Mouse (Mus musculus) liver, embryonic 12.5 days (tissue): Measurements from ENCODE around the gene Tjp3. TPM values are rescaled to one million over a fixed set of nuclear protein-coding genes. Genes with fewer than 3 reads are reported as not detected.

Source experiments
- ATAC-seq: fragments of 200-750 bp; cut with Nextera tagmentation; 2 replicates; pipeline ENCODE4 v1.8.0; 2017; ENCODE audit warnings: moderate number of reproducible peaks, mild to moderate bottlenecking, moderate library complexity
- H3K27ac ChIP-seq: fragments of 300-500 bp; sonication (generic); 2 replicates; pipeline ENCODE4 v1.5.1; 2016; ENCODE audit warnings: mild to moderate bottlenecking
- H3K27me3 ChIP-seq: fragments of 300-500 bp; sonication (generic); replicated peaks from 2 replicates; pipeline ENCODE4 v1.6.1; 2016; ENCODE audit warnings: mild to moderate bottlenecking, moderate library complexity
- H3K36me3 ChIP-seq: fragments of 300-500 bp; sonication (generic); 2 replicates; pipeline ENCODE4 v1.6.1; 2016; ENCODE audit warnings: mild to moderate bottlenecking, moderate library complexity
- H3K4me1 ChIP-seq: fragments of 300-500 bp; sonication (generic); 2 replicates; pipeline ENCODE4 v1.6.1; 2016
- H3K4me2 ChIP-seq: fragments of 300-500 bp; sonication (generic); 2 replicates; pipeline ENCODE4 v1.6.1; 2016; ENCODE audit warnings: mild to moderate bottlenecking, moderate library complexity
- H3K4me3 ChIP-seq: fragments of 300-500 bp; sonication (generic); 2 replicates; pipeline ENCODE4 v1.5.1; 2016; ENCODE audit warnings: mild to moderate bottlenecking, moderate library complexity
- H3K9ac ChIP-seq: fragments of 300-500 bp; sonication (generic); 2 replicates; pipeline ENCODE4 v1.6.1; 2016; ENCODE audit warnings: mild to moderate bottlenecking, moderate library complexity
- H3K9me3 ChIP-seq: fragments of 300-500 bp; sonication (generic); replicated peaks from 2 replicates; pipeline ENCODE4 v1.6.1; 2016; ENCODE audit warnings: mild to moderate bottlenecking, moderate library complexity
- WGBS: fragments of 180-500 bp; shearing (Covaris S2); methylation state at CpG from one replicate; pipeline ENCODE4 v1.1.7; 2016; ENCODE audit not compliant: insufficient replicate concordance; 5-methylcytosine and 5-hydroxymethylcytosine counted together
- polyA plus RNA-seq: library from polyadenylated mRNA; unstranded; fragments of >200 nt; fragmentation: Nextera tagmentation; extraction: Ambion mirVana; gene quantifications from 2 replicates; pipeline ENCODE4 v1.2.1, GENCODE M21; 2016

Tjp3 gene
- polyA plus RNA-seq, 1 experiment from 2014 or later: 1.1 TPM

- H3K9me3 ChIP-seq: 0 out of 2 replicates have a peak, but pooled peaks cover 5% of the 10 kb centered on the region
- peaks cover 11% of the 10 kb centered on the region for H3K4me1 ChIP-seq
- no peak for ATAC-seq
- H3K27me3 ChIP-seq: peaks cover 69% of the 10 kb centered on the region
- H3K9ac ChIP-seq: no peak overlapping the region
- WGBS: 46% methylated on average over 21 of the region's 21 CpGs
- no peak overlapping the region for H3K4me3 ChIP-seq
- H3K36me3 ChIP-seq: peaks cover 36% of the 10 kb centered on the region
- H3K27ac ChIP-seq: no peak overlapping the region
- no peak overlapping the region for H3K4me2 ChIP-seq
These were observed 32.0 kb downstream of the Tjp3 start for GRCm38 (mm10) chr10:81259225-81259884.

DNA sequence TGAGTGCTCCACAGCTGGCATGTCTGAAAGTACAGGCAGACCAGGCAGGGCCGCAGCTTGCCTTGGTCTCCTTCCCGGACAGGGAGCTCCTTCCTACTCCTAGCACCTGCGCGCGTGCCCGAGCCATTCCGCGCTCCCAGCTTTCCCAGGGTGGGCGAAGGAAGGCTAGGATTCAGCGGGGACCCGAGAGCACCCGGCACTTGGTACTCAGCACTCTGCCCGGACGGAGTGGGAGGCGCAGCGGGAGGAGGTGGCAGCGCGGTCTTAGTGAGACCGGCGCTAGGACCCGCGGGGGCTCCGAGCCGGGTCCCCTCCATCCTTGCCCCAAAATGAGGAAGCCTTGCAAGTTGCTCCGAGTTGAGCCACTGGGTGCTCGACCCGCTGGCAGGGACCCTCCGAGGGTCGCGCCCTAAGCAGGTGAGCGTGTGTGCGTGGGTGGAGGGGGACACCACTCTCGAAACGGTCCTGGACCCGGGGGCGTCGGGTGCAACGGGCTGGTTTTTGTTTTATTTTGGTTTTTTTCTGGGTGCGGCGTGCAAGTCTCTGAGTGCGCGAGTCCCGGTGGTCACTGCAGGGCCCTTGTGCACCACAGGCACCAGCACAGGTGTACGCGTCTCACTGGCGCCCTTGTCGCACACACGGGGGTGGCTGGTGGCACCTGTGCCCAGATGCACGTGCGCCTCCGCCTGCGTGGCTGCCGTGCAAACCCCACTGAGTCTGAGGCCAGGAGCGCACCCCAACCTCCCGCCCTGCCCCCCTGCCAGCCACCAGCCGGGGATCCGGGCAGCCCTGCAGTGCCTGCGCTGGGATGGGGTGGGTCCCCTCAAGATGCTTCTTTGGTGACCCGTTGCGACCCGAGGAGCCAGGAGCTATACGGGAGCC is 34.0 kb downstream of the Tjp3 start:
- Histone ChIP-seq H3K9ac (peak overlapping the region; percentile 34; the same call in 1 of the 2 replicates), H3K27ac (no peak overlapping the region), H3K4me1 (peaks cover 11% of the 10 kb centered on the region), H3K36me3 (peaks cover 17% of the 10 kb centered on the region), H3K9me3 (0 out of 2 replicates have a peak, but pooled peaks cover 5% of the 10 kb centered on the region), H3K4me2 (peak overlapping the region; percentile 62), H3K27me3 (peaks cover 88% of the 10 kb centered on the region), H3K4me3 (peak overlapping the region; percentile 40)
- WGBS: 3% methylated on average over 62 of the region's 62 CpGs
- no peak for ATAC-seq

GRCm38 (mm10) chr10:81254886-81255285 is 36.5 kb downstream of the Tjp3 start:
- no peak overlapping the region for H3K9ac ChIP-seq
- H3K4me1 ChIP-seq: peaks cover 12% of the 10 kb centered on the region
- 14% methylated on average over 1 of the region's 1 CpGs for WGBS
- no peak for ATAC-seq
- H3K4me3 ChIP-seq: no peak overlapping the region
- no peak overlapping the region for H3K4me2 ChIP-seq
- no peak overlapping the region for H3K27ac ChIP-seq
- no peaks in the 10 kb centered on the region for H3K36me3 ChIP-seq
- peaks cover 95% of the 10 kb centered on the region for H3K27me3 ChIP-seq
- H3K9me3 ChIP-seq: no peaks in the 10 kb centered on the region

- no peak for ATAC-seq
- WGBS: 12% methylated on average over 44 of the region's 44 CpGs
- H3K36me3 ChIP-seq: no peaks in the 10 kb centered on the region
- H3K4me1 ChIP-seq: peaks cover 14% of the 10 kb centered on the region
- no peak within 1 kb of the TSS for H3K4me2 ChIP-seq
- H3K9ac ChIP-seq: no peak within 1 kb of the TSS
- no peak within 1 kb of the TSS for H3K27ac ChIP-seq
- no peak within 1 kb of the TSS for H3K4me3 ChIP-seq
- H3K9me3 ChIP-seq: no peaks in the 10 kb centered on the region
- peaks cover 78% of the 10 kb centered on the region for H3K27me3 ChIP-seq
These were observed 38.7 kb downstream of the Tjp3 start, which contains the start of gene Matk for GRCm38 (mm10) chr10:81252424-81253419. Gene Matk (plus strand): TSS chr10:81252935.

GRCm38 (mm10) chr10:81249442-81249841 is 41.9 kb downstream of the Tjp3 start:
- WGBS: 68% methylated on average over 8 of the region's 8 CpGs
- H3K4me3 ChIP-seq: no peak overlapping the region

DNA sequence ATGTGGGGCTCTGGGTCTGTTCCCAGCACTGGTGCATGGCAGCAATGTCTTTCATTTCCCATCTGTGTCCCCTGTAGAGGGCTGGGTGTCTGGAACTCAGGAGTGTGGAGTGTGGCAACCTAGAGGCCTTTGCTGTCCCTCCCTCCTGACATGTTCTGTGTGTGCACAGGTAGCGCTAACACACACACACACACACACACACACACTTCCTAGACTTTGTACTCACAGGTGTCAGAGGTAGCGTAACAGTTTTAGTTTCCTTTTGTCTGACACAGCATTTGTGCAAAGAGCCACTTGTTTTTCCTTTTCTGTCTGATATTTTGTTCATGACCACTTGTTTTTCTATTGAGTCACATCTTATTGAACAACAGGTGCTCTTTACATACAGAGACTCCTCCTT is 43.6 kb downstream of the Tjp3 start:
- H3K27me3 ChIP-seq: peaks cover 69% of the 10 kb centered on the region
- no peak for ATAC-seq
- H3K9me3 ChIP-seq: no peaks in the 10 kb centered on the region
- no peaks in the 10 kb centered on the region for H3K36me3 ChIP-seq
- no peak overlapping the region for H3K27ac ChIP-seq
- WGBS: 74% methylated on average over 2 of the region's 2 CpGs
- no peak overlapping the region for H3K4me3 ChIP-seq
- H3K9ac ChIP-seq: no peak overlapping the region
- H3K4me1 ChIP-seq: 0 out of 2 replicates have a peak, but pooled peaks cover 15% of the 10 kb centered on the region
- H3K4me2 ChIP-seq: no peak overlapping the region

More at GRCm38 (mm10) chr10:81249442-81249841, 41.9 kb downstream of the Tjp3 start:
- no peak overlapping the region for H3K27ac ChIP-seq
- no peaks in the 10 kb centered on the region for H3K36me3 ChIP-seq
- 0 out of 2 replicates have a peak, but pooled peaks cover 14% of the 10 kb centered on the region for H3K4me1 ChIP-seq
- H3K27me3 ChIP-seq: peaks cover 69% of the 10 kb centered on the region
- no peak overlapping the region for H3K9ac ChIP-seq
- H3K9me3 ChIP-seq: no peaks in the 10 kb centered on the region
- ATAC-seq: no peak
- H3K4me2 ChIP-seq: no peak overlapping the region

GRCm38 (mm10) chr10:81245166-81245565 is 46.2 kb downstream of the Tjp3 start:
- no peaks in the 10 kb centered on the region for H3K36me3 ChIP-seq
- 0 out of 2 replicates have a peak, but pooled peaks cover 15% of the 10 kb centered on the region for H3K4me1 ChIP-seq
- H3K9me3 ChIP-seq: no peaks in the 10 kb centered on the region
- H3K27ac ChIP-seq: no peak overlapping the region
- H3K27me3 ChIP-seq: peaks cover 70% of the 10 kb centered on the region
- H3K4me3 ChIP-seq: no peak overlapping the region
- WGBS: 75% methylated on average over 6 of the region's 6 CpGs
- no peak for ATAC-seq
- H3K4me2 ChIP-seq: no peak overlapping the region
- no peak overlapping the region for H3K9ac ChIP-seq

- Histone ChIP-seq H3K27me3 (peaks cover 76% of the 10 kb centered on the region), H3K36me3 (no peaks in the 10 kb centered on the region), H3K4me1 (0 out of 2 replicates have a peak, but pooled peaks cover 16% of the 10 kb centered on the region), H3K27ac (no peak overlapping the region), H3K9me3 (no peaks in the 10 kb centered on the region), H3K4me3 (no peak overlapping the region), H3K9ac (no peak overlapping the region), H3K4me2 (no peak overlapping the region; the same call in 1 of the 2 replicates)
- 0 out of 2 replicates have a peak, but pooled peaks have one; percentile 18 for ATAC-seq
- 7% methylated on average over 17 of the region's 17 CpGs for WGBS
These were observed 46.8 kb downstream of the Tjp3 start for GRCm38 (mm10) chr10:81244595-81244994.

GRCm38 (mm10) chr10:81244146-81244545 is 47.2 kb downstream of the Tjp3 start:
- H3K4me2 ChIP-seq: no peak overlapping the region
- H3K4me1 ChIP-seq: 0 out of 2 replicates have a peak, but pooled peaks cover 14% of the 10 kb centered on the region
- no peak overlapping the region for H3K27ac ChIP-seq
- peaks cover 80% of the 10 kb centered on the region for H3K27me3 ChIP-seq
- H3K36me3 ChIP-seq: no peaks in the 10 kb centered on the region
- H3K9me3 ChIP-seq: no peaks in the 10 kb centered on the region
- no peak overlapping the region for H3K4me3 ChIP-seq
- WGBS: 61% methylated on average over 4 of the region's 4 CpGs
- H3K9ac ChIP-seq: no peak overlapping the region
- no peak for ATAC-seq

- 87% methylated on average over 16 of the region's 16 CpGs for WGBS
- peaks cover 94% of the 10 kb centered on the region for H3K27me3 ChIP-seq
These were observed 49.4 kb downstream of the Tjp3 start for GRCm38 (mm10) chr10:81242021-81242420.

GRCm38 (mm10) chr10:81240876-81241275 is 50.5 kb downstream of the Tjp3 start:
- Histone ChIP-seq H3K4me3 (no peak overlapping the region), H3K9me3 (no peaks in the 10 kb centered on the region), H3K4me2 (no peak overlapping the region), H3K36me3 (no peaks in the 10 kb centered on the region), H3K9ac (no peak overlapping the region), H3K4me1 (0 out of 2 replicates have a peak, but pooled peaks cover 14% of the 10 kb centered on the region), H3K27ac (no peak overlapping the region), H3K27me3 (peaks cover 99% of the 10 kb centered on the region)
- 19% methylated on average over 13 of the region's 13 CpGs for WGBS
- ATAC-seq: no peak

More at GRCm38 (mm10) chr10:81242021-81242420, 49.4 kb downstream of the Tjp3 start:
- no peaks in the 10 kb centered on the region for H3K9me3 ChIP-seq
- H3K36me3 ChIP-seq: no peaks in the 10 kb centered on the region
- H3K9ac ChIP-seq: no peak overlapping the region
- no peak for ATAC-seq
- 0 out of 2 replicates have a peak, but pooled peaks cover 14% of the 10 kb centered on the region for H3K4me1 ChIP-seq
- no peak overlapping the region for H3K4me2 ChIP-seq
- H3K27ac ChIP-seq: no peak overlapping the region
- no peak overlapping the region for H3K4me3 ChIP-seq
